Mouse (Mus musculus): ENCODE results near the gene Ptrh1. TPM values are rescaled to one million over a fixed set of nuclear protein-coding genes. Genes with fewer than 3 reads are reported as not detected.
A peak's percentile ranks its signal among the peaks of the same experiment; 100 is the strongest.

Gene Ptrh1
- polyA plus RNA-seq, 1 experiment from 2014 or later: 4.5 TPM

DNA sequence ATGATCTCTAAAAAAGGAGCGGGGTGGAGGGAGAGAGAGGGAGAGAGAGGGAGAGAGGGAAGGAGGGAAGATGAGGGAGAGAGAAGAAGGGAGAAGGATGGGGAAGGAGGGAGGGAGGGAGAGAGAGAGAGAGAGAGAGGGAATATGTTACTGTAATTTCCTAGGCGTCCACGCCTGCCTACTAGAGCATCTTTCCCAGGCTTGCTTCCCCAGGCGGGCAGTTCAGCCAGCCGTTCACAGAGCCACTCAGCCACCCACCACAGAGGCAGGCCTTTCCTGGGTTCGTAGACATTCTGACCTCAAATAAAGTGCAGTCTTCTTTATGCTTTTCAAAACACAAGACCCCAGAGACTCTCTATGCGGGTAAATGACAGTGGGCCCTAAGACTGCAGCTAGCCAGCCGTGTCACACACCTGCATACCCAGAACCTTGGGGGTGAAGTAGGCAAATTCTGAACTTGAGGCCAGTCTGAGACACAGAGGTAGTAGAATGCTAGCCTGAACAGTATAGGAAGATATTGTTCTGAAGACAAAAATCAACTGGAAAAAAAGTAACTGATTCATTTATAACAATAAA, 48.1 kb downstream of the Ptrh1 start:
- Histone ChIP-seq H3K9me3 (ENCODE audit: control insufficient read depth, low read length) (no peaks in the 10 kb centered on the region), H3K4me1 (replicated peaks; ENCODE audit: control insufficient read depth, insufficient read depth, low read length) (peaks cover 16% of the 10 kb centered on the region), H3K4me3 (ENCODE audit: low read length) (no peak overlapping the region), H3K36me3 (ENCODE audit: control insufficient read depth, insufficient read depth, low read length) (no peaks in the 10 kb centered on the region), H3K27ac (ENCODE audit: low read length) (no peak overlapping the region), H3K4me2 (ENCODE audit: low read depth, low read length) (no peak overlapping the region), H3K9ac (ENCODE audit: low read length) (no peak overlapping the region), H3K27me3 (ENCODE audit: control insufficient read depth, insufficient read depth, low read depth, low read length) (no peaks in the 10 kb centered on the region)
- ATAC-seq (ENCODE audit: low read depth): no peak
- 60% methylated on average over 8 of the region's 8 CpGs for WGBS

DNA sequence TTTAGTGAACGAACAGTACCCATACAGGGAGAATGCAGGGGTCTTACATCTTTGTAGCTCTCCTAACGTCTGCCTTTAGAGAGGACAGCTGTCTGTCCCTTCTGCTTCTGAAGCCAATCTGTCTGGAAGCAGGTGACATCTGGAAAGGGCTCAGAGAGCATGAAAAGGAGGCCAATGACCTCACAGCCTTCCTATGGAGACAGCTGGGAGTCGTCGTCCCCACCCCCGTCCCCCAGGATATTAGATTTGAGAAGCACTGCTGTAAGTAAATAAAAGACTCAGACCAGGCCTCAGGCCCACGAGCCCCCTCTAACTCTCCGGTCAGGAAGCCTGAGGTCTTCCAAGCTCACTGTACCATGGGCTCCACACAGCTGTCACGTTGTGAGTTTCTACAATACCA, 48.6 kb downstream of the Ptrh1 start:
- WGBS: 36% methylated on average over 8 of the region's 8 CpGs
- H3K4me2 ChIP-seq (ENCODE audit: low read depth, low read length): no peak overlapping the region
- H3K4me1 ChIP-seq (replicated peaks; ENCODE audit: control insufficient read depth, insufficient read depth, low read length): peaks cover 16% of the 10 kb centered on the region
- H3K36me3 ChIP-seq (ENCODE audit: control insufficient read depth, insufficient read depth, low read length): no peaks in the 10 kb centered on the region
- ATAC-seq (ENCODE audit: low read depth): peak; percentile 37; the same call in 1 of the 2 replicates
- H3K27ac ChIP-seq (ENCODE audit: low read length): no peak overlapping the region
- H3K9me3 ChIP-seq (ENCODE audit: control insufficient read depth, low read length): no peaks in the 10 kb centered on the region
- H3K4me3 ChIP-seq (ENCODE audit: low read length): no peak overlapping the region
- no peak overlapping the region for H3K9ac ChIP-seq (ENCODE audit: low read length)
- no peaks in the 10 kb centered on the region for H3K27me3 ChIP-seq (ENCODE audit: control insufficient read depth, insufficient read depth, low read depth, low read length)

DNA sequence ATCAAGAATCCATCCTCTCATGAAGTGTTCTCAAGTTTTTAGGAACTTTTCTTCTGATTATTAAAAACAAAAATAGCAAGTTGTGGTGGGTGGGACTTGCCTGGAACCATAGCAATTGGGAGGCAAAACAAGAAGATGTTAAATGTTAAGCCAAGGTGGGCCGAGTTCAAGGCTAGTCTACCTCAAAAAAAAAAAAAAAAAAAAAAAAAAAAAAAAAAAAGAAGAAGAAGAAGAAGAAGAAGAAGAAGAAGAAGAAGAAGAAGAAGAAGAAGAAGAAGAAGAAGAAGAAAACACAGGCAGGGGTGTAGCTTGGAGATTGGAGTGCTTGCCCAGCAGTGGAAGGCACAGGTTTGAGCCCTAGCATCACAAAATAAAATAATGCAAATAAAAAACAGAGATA, 49.2 kb downstream of the Ptrh1 start:
- 89% methylated on average over 1 of the region's 1 CpGs for WGBS

DNA sequence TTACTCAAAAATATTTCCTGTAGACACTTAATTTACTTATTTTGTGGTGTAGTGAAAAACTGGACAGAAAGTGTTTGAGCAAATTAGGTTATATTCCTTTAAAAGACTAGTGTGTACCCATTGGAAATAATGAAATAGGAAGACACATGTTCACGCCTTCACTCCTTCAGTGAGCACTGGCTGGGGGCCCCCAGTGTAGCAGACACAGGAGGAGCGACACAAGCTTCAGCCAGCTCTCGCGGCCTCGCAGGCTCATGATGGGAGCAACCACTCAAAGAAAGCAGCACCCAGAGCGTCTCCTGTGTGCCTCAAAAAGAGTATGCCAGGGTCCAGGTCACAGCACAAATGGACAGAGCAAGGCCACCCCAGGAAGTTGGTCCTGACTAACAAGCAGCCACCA, 50.2 kb downstream of the Ptrh1 start:
- H3K4me3 ChIP-seq (ENCODE audit: low read length): no peak overlapping the region
- H3K9me3 ChIP-seq (ENCODE audit: control insufficient read depth, low read length): no peaks in the 10 kb centered on the region
- no peak overlapping the region for H3K9ac ChIP-seq (ENCODE audit: low read length)
- H3K27ac ChIP-seq (ENCODE audit: low read length): no peak overlapping the region
- no peaks in the 10 kb centered on the region for H3K27me3 ChIP-seq (ENCODE audit: control insufficient read depth, insufficient read depth, low read depth, low read length)
- WGBS: 79% methylated on average over 6 of the region's 6 CpGs
- H3K4me1 ChIP-seq (replicated peaks; ENCODE audit: control insufficient read depth, insufficient read depth, low read length): peaks cover 11% of the 10 kb centered on the region
- no peak overlapping the region for H3K4me2 ChIP-seq (ENCODE audit: low read depth, low read length)
- H3K36me3 ChIP-seq (ENCODE audit: control insufficient read depth, insufficient read depth, low read length): no peaks in the 10 kb centered on the region
- ATAC-seq (ENCODE audit: low read depth): no peak

More for the DNA sequence above, 49.2 kb downstream of the Ptrh1 start:
- Histone ChIP-seq H3K4me3 (ENCODE audit: low read length) (no peak overlapping the region), H3K27ac (ENCODE audit: low read length) (no peak overlapping the region), H3K9ac (ENCODE audit: low read length) (no peak overlapping the region), H3K4me2 (ENCODE audit: low read depth, low read length) (no peak overlapping the region), H3K36me3 (ENCODE audit: control insufficient read depth, insufficient read depth, low read length) (no peaks in the 10 kb centered on the region), H3K27me3 (ENCODE audit: control insufficient read depth, insufficient read depth, low read depth, low read length) (no peaks in the 10 kb centered on the region), H3K9me3 (ENCODE audit: control insufficient read depth, low read length) (no peaks in the 10 kb centered on the region), H3K4me1 (replicated peaks; ENCODE audit: control insufficient read depth, insufficient read depth, low read length) (peaks cover 16% of the 10 kb centered on the region)
- no peak for ATAC-seq (ENCODE audit: low read depth)

Other genes with a start within 250 kb of the Ptrh1 start
- gene Fam102a, start 240.5 kb upstream of the Ptrh1 start, polyA plus RNA-seq (2015; fragmentation: Nextera tagmentation; extraction: Ambion mirVana): 11.9 and 12.7 TPM in 2 replicates
- 106 and 109 TPM in 2 replicates for gene Dpm2, start 204.9 kb upstream of the Ptrh1 start, polyA plus RNA-seq (2015; fragmentation: Nextera tagmentation; extraction: Ambion mirVana)
- 0.15 and 0.34 TPM in 2 replicates for gene Pip5kl1, start 201.0 kb upstream of the Ptrh1 start, polyA plus RNA-seq (2015; fragmentation: Nextera tagmentation; extraction: Ambion mirVana)
- not detected in 2 replicates for gene 9430097D07Rik, start 200.1 kb upstream of the Ptrh1 start, polyA plus RNA-seq (2015; fragmentation: Nextera tagmentation; extraction: Ambion mirVana)
- 26.0 and 28.1 TPM in 2 replicates for gene St6galnac4, start 188.7 kb upstream of the Ptrh1 start, polyA plus RNA-seq (2015; fragmentation: Nextera tagmentation; extraction: Ambion mirVana)
- gene St6galnac6, start 176.1 kb upstream of the Ptrh1 start, polyA plus RNA-seq (2015; fragmentation: Nextera tagmentation; extraction: Ambion mirVana): 25.4 and 26.3 TPM in 2 replicates
- gene Ak1, start 154.0 kb upstream of the Ptrh1 start, polyA plus RNA-seq (2015; fragmentation: Nextera tagmentation; extraction: Ambion mirVana): 67.2 and 76.7 TPM in 2 replicates
- gene Eng, start 129.2 kb upstream of the Ptrh1 start, polyA plus RNA-seq (2015; fragmentation: Nextera tagmentation; extraction: Ambion mirVana): 108 and 120 TPM in 2 replicates
- gene Fpgs, start 71.6 kb upstream of the Ptrh1 start, polyA plus RNA-seq (2015; fragmentation: Nextera tagmentation; extraction: Ambion mirVana): 22.0 and 25.5 TPM in 2 replicates
- 77.2 and 85.1 TPM in 2 replicates for gene Cdk9, start 62.7 kb upstream of the Ptrh1 start, polyA plus RNA-seq (2015; fragmentation: Nextera tagmentation; extraction: Ambion mirVana)
- gene Sh2d3c, start 54.7 kb upstream of the Ptrh1 start, polyA plus RNA-seq (2015; fragmentation: Nextera tagmentation; extraction: Ambion mirVana): 43.2 and 46.2 TPM in 2 replicates
- gene 6330409D20Rik, start 34.8 kb upstream of the Ptrh1 start, polyA plus RNA-seq (2015; fragmentation: Nextera tagmentation; extraction: Ambion mirVana): 0.34 and 0.43 TPM in 2 replicates
- gene Tor2a, start 18.6 kb upstream of the Ptrh1 start, polyA plus RNA-seq (2015; fragmentation: Nextera tagmentation; extraction: Ambion mirVana): 61.7 and 63.5 TPM in 2 replicates
- 1.2 and 2.1 TPM in 2 replicates for gene Ttc16, start 153 bp upstream of the Ptrh1 start, polyA plus RNA-seq (2015; fragmentation: Nextera tagmentation; extraction: Ambion mirVana)
- gene Cfap157, start 8.6 kb downstream of the Ptrh1 start, polyA plus RNA-seq (2015; fragmentation: Nextera tagmentation; extraction: Ambion mirVana): 2.1 and 2.4 TPM in 2 replicates
- gene Stxbp1, start 71.5 kb downstream of the Ptrh1 start, polyA plus RNA-seq (2015; fragmentation: Nextera tagmentation; extraction: Ambion mirVana): 21.9 and 24.1 TPM in 2 replicates
- gene Fam129b, start 100.3 kb downstream of the Ptrh1 start, polyA plus RNA-seq (2015; fragmentation: Nextera tagmentation; extraction: Ambion mirVana): 133 and 141 TPM in 2 replicates
- gene Rpl12, start 185.8 kb downstream of the Ptrh1 start, polyA plus RNA-seq (2015; fragmentation: Nextera tagmentation; extraction: Ambion mirVana): 145 and 151 TPM in 2 replicates
- gene Lrsam1, start 185.8 kb downstream of the Ptrh1 start, polyA plus RNA-seq (2015; fragmentation: Nextera tagmentation; extraction: Ambion mirVana): 9.3 and 10.6 TPM in 2 replicates
- gene Slc2a8, start 206.3 kb downstream of the Ptrh1 start, polyA plus RNA-seq (2015; fragmentation: Nextera tagmentation; extraction: Ambion mirVana): 19.2 and 20.6 TPM in 2 replicates

All from lung, embryonic 16.5 days (tissue).